Mouse (Mus musculus) olfactory bulb, adult 2 months (tissue): ENCODE data around the gene Dpm2.

ENCODE experiments used
- CTCF ChIP-seq: fragments of 200-500 bp; IDR thresholded peaks from 2 replicates; pipeline ENCODE4 v1.5.1; 2012; ENCODE audit warnings: low read depth, mild to moderate bottlenecking, low read length, moderate library complexity; ENCODE audit not compliant: insufficient read depth
- POLR2A ChIP-seq: fragments of 200-500 bp; IDR thresholded peaks from 2 replicates; pipeline ENCODE4 v1.6.1; 2012; ENCODE audit warnings: mild to moderate bottlenecking, low read depth, low read length, moderate library complexity; ENCODE audit not compliant: insufficient read depth

DNA sequence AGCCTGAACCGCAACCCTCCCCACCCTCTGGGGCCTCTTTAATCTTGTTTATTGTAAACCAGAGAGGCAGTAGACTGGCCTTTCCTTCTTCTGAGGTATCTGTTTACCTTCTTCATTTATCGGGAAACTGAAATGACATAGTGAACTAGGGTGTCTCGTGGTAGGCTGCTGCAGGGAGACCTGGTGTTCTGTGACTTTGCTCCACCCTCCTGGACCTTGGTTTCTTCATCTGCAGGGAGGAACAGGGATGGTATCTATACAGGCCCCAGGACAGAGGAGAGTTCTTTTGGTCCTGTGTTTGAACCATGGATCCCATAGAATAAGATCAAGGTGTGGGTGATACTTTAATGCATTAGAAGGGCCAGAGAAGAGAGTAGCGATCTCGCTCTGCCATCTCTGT lies 19.4 kb upstream of the Dpm2 start:
- TF ChIP-seq CTCF (no peak), POLR2A (no peak)
